Mouse (Mus musculus): ENCODE measurements around the gene E130308A19Rik. TPM values are rescaled to one million over a fixed set of nuclear protein-coding genes. Genes with fewer than 3 reads are reported as not detected.

Gene E130308A19Rik
- polyA plus RNA-seq, 1 experiment from 2014 or later = 64.7 TPM

DNA sequence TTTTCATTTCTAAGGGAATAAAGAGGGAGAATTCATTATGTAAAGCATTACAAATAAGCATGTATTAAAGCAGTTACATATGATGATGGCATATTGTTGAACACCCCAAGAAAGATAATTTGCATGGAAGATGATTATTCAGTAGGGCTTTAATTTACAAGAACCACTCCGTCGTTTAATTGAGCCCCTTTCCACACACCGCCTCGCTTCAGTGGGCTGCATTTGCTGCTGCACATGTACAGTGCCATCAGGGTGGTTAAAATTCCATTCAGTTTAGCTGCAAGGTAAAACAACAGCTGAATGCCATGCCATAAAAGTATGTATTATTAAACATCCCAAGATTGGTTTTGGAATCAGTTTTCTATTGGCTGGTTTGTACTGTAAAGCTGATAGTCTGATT is 19.0 kb downstream of the E130308A19Rik start:
- DNase-seq (ENCODE audit: low spot score) = no peak
- Histone ChIP-seq H3K9ac (ENCODE audit: low read length) (no peak overlapping the region), H3K4me2 (ENCODE audit: low read depth) (no peak overlapping the region), H3K27me3 (ENCODE audit: control insufficient read depth, insufficient read depth, low read length) (no peaks in the 10 kb centered on the region), H3K27ac (ENCODE audit: low read depth, low read length) (no peak overlapping the region), H3K9me3 (ENCODE audit: control insufficient read depth, low read length) (no peaks in the 10 kb centered on the region), H3K4me3 (ENCODE audit: low read depth, low read length) (no peak overlapping the region), H3K36me3 (ENCODE audit: control insufficient read depth, insufficient read depth, low read length) (no peaks in the 10 kb centered on the region), H3K4me1 (ENCODE audit: control insufficient read depth, insufficient read depth, low read length) (peaks cover 4% of the 10 kb centered on the region; the same call in 1 of the 2 replicates)
- no peak for ATAC-seq (ENCODE audit: insufficient read depth, low FRiP score, low TSS enrichment)
- 85% methylated on average over 4 of the region's 4 CpGs for WGBS

GRCm38 (mm10) chr4:59645610-59646009 is 19.6 kb downstream of the E130308A19Rik start:
- Histone ChIP-seq H3K9ac (ENCODE audit: low read length) (no peak overlapping the region), H3K27ac (ENCODE audit: low read depth, low read length) (no peak overlapping the region), H3K4me2 (ENCODE audit: low read depth) (no peak overlapping the region), H3K27me3 (ENCODE audit: control insufficient read depth, insufficient read depth, low read length) (no peaks in the 10 kb centered on the region), H3K4me3 (ENCODE audit: low read depth, low read length) (no peak overlapping the region), H3K36me3 (ENCODE audit: control insufficient read depth, insufficient read depth, low read length) (no peaks in the 10 kb centered on the region), H3K4me1 (ENCODE audit: control insufficient read depth, insufficient read depth, low read length) (peaks cover 4% of the 10 kb centered on the region; the same call in 1 of the 2 replicates), H3K9me3 (ENCODE audit: control insufficient read depth, low read length) (no peaks in the 10 kb centered on the region)
- DNase-seq (ENCODE audit: low spot score) = no peak
- WGBS = 93% methylated on average over 2 of the region's 2 CpGs
- no peak for ATAC-seq (ENCODE audit: insufficient read depth, low FRiP score, low TSS enrichment)

DNA sequence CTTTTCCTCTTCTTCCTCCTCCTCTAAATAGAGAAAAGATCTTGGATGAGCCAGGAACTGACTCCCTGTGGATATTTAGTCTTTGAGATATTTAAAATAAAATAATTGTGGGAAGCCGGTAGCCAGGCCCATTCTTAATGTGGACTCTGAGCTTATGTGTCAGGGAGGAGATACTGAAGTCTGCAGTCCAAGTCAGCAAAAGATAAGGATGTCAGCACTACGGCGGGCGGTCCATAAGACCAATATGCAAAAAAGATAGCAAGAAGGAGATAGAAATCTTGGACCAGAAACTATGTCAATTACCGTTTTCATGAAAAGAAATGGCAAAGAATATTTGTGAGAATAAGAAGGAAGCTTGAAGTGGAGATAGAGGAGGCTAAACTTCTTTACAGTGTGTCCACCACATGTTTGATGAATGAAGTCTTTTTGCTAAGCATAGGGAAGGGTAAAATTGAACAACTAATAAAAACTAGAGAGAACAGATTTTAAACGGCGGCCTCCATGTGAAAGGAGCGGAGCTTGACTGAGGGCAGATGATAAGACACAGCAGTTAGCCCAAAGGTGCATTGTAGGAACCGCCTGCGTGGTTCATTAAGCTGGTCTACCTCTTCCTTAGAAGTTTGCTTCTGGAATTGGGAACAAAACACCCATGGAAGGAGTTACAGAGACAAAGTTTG is 20.1 kb downstream of the E130308A19Rik start:
- no peaks in the 10 kb centered on the region for H3K36me3 ChIP-seq (ENCODE audit: control insufficient read depth, insufficient read depth, low read length)
- DNase-seq (ENCODE audit: low spot score) = no peak
- no peak overlapping the region for H3K4me2 ChIP-seq (ENCODE audit: low read depth)
- 95% methylated on average over 10 of the region's 10 CpGs for WGBS
- H3K27ac ChIP-seq (ENCODE audit: low read depth, low read length) = no peak overlapping the region
- no peak overlapping the region for H3K4me3 ChIP-seq (ENCODE audit: low read depth, low read length)
- H3K27me3 ChIP-seq (ENCODE audit: control insufficient read depth, insufficient read depth, low read length) = no peaks in the 10 kb centered on the region
- ATAC-seq (ENCODE audit: insufficient read depth, low FRiP score, low TSS enrichment) = no peak
- no peaks in the 10 kb centered on the region for H3K9me3 ChIP-seq (ENCODE audit: control insufficient read depth, low read length)
- peaks cover 4% of the 10 kb centered on the region; the same call in 1 of the 2 replicates for H3K4me1 ChIP-seq (ENCODE audit: control insufficient read depth, insufficient read depth, low read length)
- no peak overlapping the region for H3K9ac ChIP-seq (ENCODE audit: low read length)

DNA sequence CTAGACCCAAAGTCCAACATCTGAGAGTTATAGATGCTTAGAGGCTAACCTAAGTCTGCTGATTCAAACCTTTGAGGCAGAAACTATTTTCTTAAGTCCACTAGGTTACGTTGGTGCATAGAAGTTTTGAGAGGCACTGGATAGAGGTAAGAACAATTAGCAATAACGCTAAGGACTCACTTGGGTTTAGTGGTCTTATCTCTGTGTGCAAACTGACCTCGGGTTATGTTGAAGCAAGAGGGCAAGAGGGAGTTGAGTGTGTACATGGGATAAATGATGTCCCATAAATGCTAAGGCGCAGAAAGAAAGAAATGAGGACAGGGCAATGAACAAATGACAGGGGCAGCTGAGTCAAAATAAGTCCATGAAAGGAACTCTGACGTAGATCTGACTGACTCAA is 23.1 kb downstream of the E130308A19Rik start:
- Histone ChIP-seq H3K27ac (ENCODE audit: low read depth, low read length) (no peak overlapping the region), H3K4me2 (ENCODE audit: low read depth) (no peak overlapping the region), H3K9me3 (ENCODE audit: control insufficient read depth, low read length) (no peaks in the 10 kb centered on the region), H3K27me3 (ENCODE audit: control insufficient read depth, insufficient read depth, low read length) (no peaks in the 10 kb centered on the region), H3K36me3 (ENCODE audit: control insufficient read depth, insufficient read depth, low read length) (no peaks in the 10 kb centered on the region), H3K4me1 (ENCODE audit: control insufficient read depth, insufficient read depth, low read length) (no peaks in the 10 kb centered on the region), H3K4me3 (ENCODE audit: low read depth, low read length) (no peak overlapping the region), H3K9ac (ENCODE audit: low read length) (no peak overlapping the region)
- no peak for ATAC-seq (ENCODE audit: insufficient read depth, low FRiP score, low TSS enrichment)
- no peak for DNase-seq (ENCODE audit: low spot score)
- WGBS = 92% methylated on average over 5 of the region's 5 CpGs

DNA sequence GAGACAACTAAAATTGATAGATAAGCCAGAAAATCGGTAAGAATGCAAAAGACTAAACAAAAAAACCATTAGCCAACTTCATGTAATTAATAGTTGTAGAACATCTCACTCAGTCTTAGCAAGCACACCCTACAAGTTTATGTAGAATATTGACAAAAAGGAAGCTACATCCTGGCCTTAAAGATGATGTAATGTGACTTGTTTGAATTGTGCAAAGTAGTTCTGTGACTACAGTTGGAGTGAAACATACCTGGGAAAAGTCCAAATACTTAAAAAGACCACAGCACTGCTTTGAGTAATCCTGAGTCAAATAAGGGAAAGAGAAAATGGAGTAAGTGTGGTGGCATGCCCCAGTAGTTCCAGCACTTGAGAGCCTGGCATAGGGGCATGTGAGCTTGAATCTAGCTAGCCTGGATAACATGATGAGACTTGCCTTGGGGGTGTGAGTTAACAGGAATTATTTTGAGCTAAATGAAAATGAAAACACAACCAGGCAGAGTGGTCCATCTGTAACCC is 26.2 kb downstream of the E130308A19Rik start:
- ATAC-seq (ENCODE audit: insufficient read depth, low FRiP score, low TSS enrichment) (no peak), DNase-seq (ENCODE audit: low spot score) (no peak)
- no peak overlapping the region for H3K4me2 ChIP-seq (ENCODE audit: low read depth)
- no peak overlapping the region for H3K27ac ChIP-seq (ENCODE audit: low read depth, low read length)
- 86% methylated on average over 1 of the region's 1 CpGs for WGBS
- no peaks in the 10 kb centered on the region for H3K27me3 ChIP-seq (ENCODE audit: control insufficient read depth, insufficient read depth, low read length)
- H3K36me3 ChIP-seq (ENCODE audit: control insufficient read depth, insufficient read depth, low read length) = no peaks in the 10 kb centered on the region
- H3K9me3 ChIP-seq (ENCODE audit: control insufficient read depth, low read length) = no peaks in the 10 kb centered on the region
- H3K4me1 ChIP-seq (ENCODE audit: control insufficient read depth, insufficient read depth, low read length) = no peaks in the 10 kb centered on the region
- H3K9ac ChIP-seq (ENCODE audit: low read length) = no peak overlapping the region
- no peak overlapping the region for H3K4me3 ChIP-seq (ENCODE audit: low read depth, low read length)

GRCm38 (mm10) chr4:59656061-59656642 is 30.1 kb downstream of the E130308A19Rik start:
- H3K9me3 ChIP-seq (ENCODE audit: control insufficient read depth, low read length) = no peaks in the 10 kb centered on the region
- H3K9ac ChIP-seq (ENCODE audit: low read length) = no peak overlapping the region
- H3K4me2 ChIP-seq (ENCODE audit: low read depth) = no peak overlapping the region
- H3K27me3 ChIP-seq (ENCODE audit: control insufficient read depth, insufficient read depth, low read length) = no peaks in the 10 kb centered on the region
- H3K27ac ChIP-seq (ENCODE audit: low read depth, low read length) = no peak overlapping the region
- no peaks in the 10 kb centered on the region for H3K4me1 ChIP-seq (ENCODE audit: control insufficient read depth, insufficient read depth, low read length)
- 73% methylated on average over 5 of the region's 5 CpGs for WGBS
- H3K36me3 ChIP-seq (ENCODE audit: control insufficient read depth, insufficient read depth, low read length) = no peaks in the 10 kb centered on the region
- H3K4me3 ChIP-seq (ENCODE audit: low read depth, low read length) = no peak overlapping the region
- DNase-seq (ENCODE audit: low spot score) = no peak
- no peak for ATAC-seq (ENCODE audit: insufficient read depth, low FRiP score, low TSS enrichment)

DNA sequence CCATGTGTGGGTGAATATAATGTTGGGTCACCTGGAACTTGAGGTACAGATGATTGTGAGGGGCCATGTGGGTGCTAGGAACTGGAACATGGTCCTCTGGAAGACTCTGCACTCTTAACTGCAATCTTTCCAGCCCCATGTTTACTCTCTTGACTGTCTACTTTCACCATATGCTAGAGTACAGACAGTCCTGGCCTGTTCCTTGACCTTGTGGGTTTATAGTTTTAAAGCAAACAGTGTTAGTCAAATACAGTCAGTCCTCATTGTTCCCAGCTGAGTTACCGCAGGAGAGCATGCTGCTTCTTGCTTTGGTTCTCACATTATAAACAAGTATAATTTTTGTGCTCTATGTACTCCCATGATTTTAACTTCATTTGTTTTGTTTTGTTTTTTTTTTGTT is 36.2 kb downstream of the E130308A19Rik start:
- Histone ChIP-seq H3K4me1 (ENCODE audit: control insufficient read depth, insufficient read depth, low read length) (no peaks in the 10 kb centered on the region), H3K9ac (ENCODE audit: low read length) (no peak overlapping the region), H3K27ac (ENCODE audit: low read depth, low read length) (no peak overlapping the region), H3K4me3 (ENCODE audit: low read depth, low read length) (no peak overlapping the region), H3K36me3 (ENCODE audit: control insufficient read depth, insufficient read depth, low read length) (no peaks in the 10 kb centered on the region), H3K4me2 (ENCODE audit: low read depth) (no peak overlapping the region), H3K9me3 (ENCODE audit: control insufficient read depth, low read length) (no peaks in the 10 kb centered on the region), H3K27me3 (ENCODE audit: control insufficient read depth, insufficient read depth, low read length) (no peaks in the 10 kb centered on the region)
- no peak for ATAC-seq (ENCODE audit: insufficient read depth, low FRiP score, low TSS enrichment)
- 97% methylated on average over 1 of the region's 1 CpGs for WGBS
- no peak for DNase-seq (ENCODE audit: low spot score)

GRCm38 (mm10) chr4:59663451-59663850 is 37.4 kb downstream of the E130308A19Rik start:
- 91% methylated on average over 6 of the region's 6 CpGs for WGBS
- no peaks in the 10 kb centered on the region for H3K27me3 ChIP-seq (ENCODE audit: control insufficient read depth, insufficient read depth, low read length)
- no peak overlapping the region for H3K4me2 ChIP-seq (ENCODE audit: low read depth)
- H3K9ac ChIP-seq (ENCODE audit: low read length) = no peak overlapping the region
- no peak overlapping the region for H3K27ac ChIP-seq (ENCODE audit: low read depth, low read length)
- ATAC-seq (ENCODE audit: insufficient read depth, low FRiP score, low TSS enrichment) (no peak), DNase-seq (ENCODE audit: low spot score) (no peak)
- no peaks in the 10 kb centered on the region for H3K4me1 ChIP-seq (ENCODE audit: control insufficient read depth, insufficient read depth, low read length)
- no peaks in the 10 kb centered on the region for H3K9me3 ChIP-seq (ENCODE audit: control insufficient read depth, low read length)
- no peak overlapping the region for H3K4me3 ChIP-seq (ENCODE audit: low read depth, low read length)
- H3K36me3 ChIP-seq (ENCODE audit: control insufficient read depth, insufficient read depth, low read length) = no peaks in the 10 kb centered on the region

Data from neural tube, embryonic 11.5 days (tissue).